Mouse (Mus musculus): ENCODE measurements around the gene Nrl. TPM values are rescaled to one million over a fixed set of nuclear protein-coding genes. Genes with fewer than 3 reads are reported as not detected.

Nrl gene
- polyA plus RNA-seq (2012; rRNA removed): 0.56 and 0.69 TPM in 2 replicates

DNA sequence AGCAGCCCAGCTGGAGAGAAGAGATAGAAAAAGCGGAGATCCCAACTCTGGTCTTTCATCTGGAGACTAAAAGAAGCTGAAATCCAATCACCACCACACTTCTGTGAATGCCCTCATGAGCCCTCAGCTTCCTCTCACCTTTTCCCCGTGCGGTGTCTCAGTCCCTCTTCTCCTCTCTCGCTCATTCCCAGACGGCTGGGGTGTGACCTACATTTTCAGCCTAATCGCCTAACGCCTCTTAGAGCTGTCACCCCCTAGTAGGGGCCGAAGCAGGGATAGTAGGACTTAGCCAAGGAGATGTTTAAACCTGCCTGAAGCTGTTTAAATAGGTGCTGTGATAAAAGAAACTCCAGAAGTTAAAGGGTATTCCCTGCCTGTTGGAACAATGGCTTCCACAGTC lies at the start of gene Nrl:
TSS of gene Nrl (minus strand) at position 197 of the 400 bp plus-strand sequence.
- no peak for DNase-seq (ENCODE audit: low read depth)
- TF ChIP-seq POLR2A (IDR thresholded peaks at IDR 0.05; ENCODE audit: borderline replicate concordance, extremely low read depth, insufficient read depth, insufficient read length, poor library complexity, severe bottlenecking) (no peak), CTCF (IDR thresholded peaks at IDR 0.05; ENCODE audit: borderline replicate concordance, extremely low read depth, insufficient read depth, insufficient read length) (no peak)

DNA sequence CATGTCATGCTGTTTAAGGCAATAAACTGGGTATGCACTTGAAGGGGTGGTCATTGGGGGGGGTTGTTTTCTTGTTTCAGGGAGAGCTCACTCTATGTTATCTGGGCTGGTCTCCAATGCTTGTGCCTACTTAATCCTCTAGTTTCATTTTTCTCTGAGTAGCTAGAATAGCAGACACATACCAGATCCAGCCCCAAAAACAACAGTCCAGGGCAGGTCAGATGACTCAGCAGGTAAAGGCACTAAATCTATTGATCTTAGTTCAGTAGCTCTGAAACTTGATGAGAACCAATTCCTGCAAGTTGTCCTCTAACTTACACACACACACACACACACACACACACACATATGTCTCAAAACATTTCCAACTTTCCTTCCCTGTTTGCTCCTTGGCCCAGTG lies 47.0 kb upstream of the Nrl start:
- TF ChIP-seq CTCF (IDR thresholded peaks at IDR 0.05; ENCODE audit: borderline replicate concordance, extremely low read depth, insufficient read depth, insufficient read length): no peak
- no peak for TF ChIP-seq POLR2A (IDR thresholded peaks at IDR 0.05; ENCODE audit: borderline replicate concordance, extremely low read depth, insufficient read depth, insufficient read length, poor library complexity, severe bottlenecking)
- no peak for DNase-seq (ENCODE audit: low read depth)

DNA sequence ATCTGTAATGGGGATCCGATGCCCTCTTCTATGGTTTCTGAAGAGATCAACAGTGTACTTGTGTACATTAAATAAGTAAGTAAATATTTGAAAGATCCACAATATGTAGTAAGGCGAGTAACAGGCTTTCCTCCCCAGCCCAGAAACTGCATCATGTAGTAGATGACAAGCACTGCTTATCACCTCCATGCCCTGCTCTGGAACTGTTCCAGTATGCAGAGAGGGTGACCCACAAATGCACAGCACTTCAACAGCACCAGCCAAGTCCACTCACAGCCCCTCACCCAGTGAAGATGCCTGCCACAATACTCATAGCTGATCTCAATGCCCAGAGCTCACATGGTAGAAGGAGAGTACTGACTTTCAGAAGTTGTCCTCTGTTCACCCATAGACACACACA lies 45.8 kb upstream of the Nrl start:
- TF ChIP-seq POLR2A (IDR thresholded peaks at IDR 0.05; ENCODE audit: borderline replicate concordance, extremely low read depth, insufficient read depth, insufficient read length, poor library complexity, severe bottlenecking) (no peak), CTCF (IDR thresholded peaks at IDR 0.05; ENCODE audit: borderline replicate concordance, extremely low read depth, insufficient read depth, insufficient read length) (no peak)
- no peak for DNase-seq (ENCODE audit: low read depth)

DNA sequence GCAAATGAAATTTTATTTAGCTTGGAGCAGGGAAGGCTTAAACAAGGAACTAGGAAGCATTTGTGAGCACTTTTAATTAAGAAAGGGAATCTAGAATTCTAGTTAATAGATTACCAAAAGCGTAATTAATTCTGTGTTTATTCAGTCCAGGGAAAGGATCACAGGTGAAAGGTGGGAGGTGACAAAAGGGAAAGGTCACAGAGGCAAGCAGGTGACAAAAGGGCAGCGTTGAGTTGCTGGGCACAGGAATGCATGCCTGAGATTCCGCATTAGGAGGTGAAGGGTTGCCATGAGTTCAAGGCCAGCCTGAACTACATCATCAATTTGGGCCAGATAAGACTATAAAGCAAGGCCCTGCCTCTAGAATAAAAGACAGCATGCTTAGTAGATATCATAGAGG lies 42.7 kb upstream of the Nrl start:
- DNase-seq (ENCODE audit: low read depth): no peak
- TF ChIP-seq CTCF (IDR thresholded peaks at IDR 0.05; ENCODE audit: borderline replicate concordance, extremely low read depth, insufficient read depth, insufficient read length) (no peak), POLR2A (IDR thresholded peaks at IDR 0.05; ENCODE audit: borderline replicate concordance, extremely low read depth, insufficient read depth, insufficient read length, poor library complexity, severe bottlenecking) (no peak)

DNA sequence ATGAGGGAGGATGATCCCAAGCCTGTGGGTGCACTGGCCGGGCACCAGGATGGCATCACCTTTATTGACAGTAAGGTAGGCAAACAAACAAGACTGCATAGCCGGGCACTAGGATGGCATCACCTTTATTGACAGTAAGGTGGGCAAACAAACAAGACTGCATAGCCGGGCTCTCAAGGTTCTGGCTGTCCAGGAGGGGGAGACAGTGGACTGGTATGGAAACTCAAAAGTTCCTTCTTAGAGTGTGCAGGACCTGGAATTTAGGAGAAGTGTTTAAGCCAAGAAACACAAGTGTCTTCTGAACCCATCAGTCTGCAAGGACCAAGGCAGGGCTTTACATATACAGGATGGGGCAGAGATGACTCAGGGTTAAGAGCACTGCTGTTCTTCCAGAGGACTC lies 41.0 kb upstream of the Nrl start:
- no peak for TF ChIP-seq POLR2A (IDR thresholded peaks at IDR 0.05; ENCODE audit: borderline replicate concordance, extremely low read depth, insufficient read depth, insufficient read length, poor library complexity, severe bottlenecking)
- no peak; the same call in 1 of the 2 replicates for TF ChIP-seq CTCF (IDR thresholded peaks at IDR 0.05; ENCODE audit: borderline replicate concordance, extremely low read depth, insufficient read depth, insufficient read length)
- DNase-seq (ENCODE audit: low read depth): no peak

DNA sequence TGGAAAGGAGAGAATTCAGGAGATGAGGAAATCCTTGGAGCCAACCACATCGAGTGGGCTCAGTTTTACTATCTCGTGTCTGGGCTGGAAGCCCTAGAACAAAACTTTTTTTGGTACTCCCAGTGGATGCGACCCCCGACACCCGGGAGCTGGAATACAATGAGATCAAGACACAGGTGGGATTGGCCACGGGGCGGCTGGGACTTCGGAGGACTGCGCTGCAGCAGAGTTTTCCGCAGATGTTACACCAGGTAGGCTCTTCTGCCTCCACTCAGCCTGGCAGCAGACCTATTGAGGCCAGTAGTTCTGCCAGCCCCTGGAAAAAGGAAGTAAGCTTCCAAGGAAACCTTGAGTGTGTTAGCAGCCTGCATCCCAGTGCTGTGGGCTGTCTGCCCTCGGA lies 38.5 kb upstream of the Nrl start:
- TF ChIP-seq CTCF (IDR thresholded peaks at IDR 0.05; ENCODE audit: borderline replicate concordance, extremely low read depth, insufficient read depth, insufficient read length) (no peak), POLR2A (IDR thresholded peaks at IDR 0.05; ENCODE audit: borderline replicate concordance, extremely low read depth, insufficient read depth, insufficient read length, poor library complexity, severe bottlenecking) (no peak)

DNA sequence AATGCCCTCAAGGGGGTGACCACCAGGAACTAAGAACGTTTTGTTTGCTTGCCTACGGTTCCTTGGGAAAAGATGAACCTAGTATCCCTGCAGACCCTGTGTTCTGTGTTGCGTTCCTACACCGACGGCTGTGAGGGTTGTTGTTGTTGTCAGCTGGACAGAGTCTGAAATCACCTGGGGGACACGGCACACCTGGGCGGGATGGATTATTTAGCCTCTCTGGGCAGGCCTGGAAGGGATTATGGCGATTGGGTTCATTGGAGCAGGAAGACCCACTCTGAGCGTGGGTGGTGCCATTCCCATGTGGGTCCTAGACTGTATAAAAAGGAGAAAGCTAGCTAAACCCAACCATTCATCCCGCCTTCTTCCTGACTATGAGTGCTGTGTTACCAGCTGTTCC lies 37.1 kb upstream of the Nrl start:
- DNase-seq (ENCODE audit: low read depth): no peak
- TF ChIP-seq CTCF (IDR thresholded peaks at IDR 0.05; ENCODE audit: borderline replicate concordance, extremely low read depth, insufficient read depth, insufficient read length): no peak
- TF ChIP-seq POLR2A (IDR thresholded peaks at IDR 0.05; ENCODE audit: borderline replicate concordance, extremely low read depth, insufficient read depth, insufficient read length, poor library complexity, severe bottlenecking): no peak

More for the DNA sequence above, 38.5 kb upstream of the Nrl start:
- DNase-seq (ENCODE audit: low read depth): no peak

DNA sequence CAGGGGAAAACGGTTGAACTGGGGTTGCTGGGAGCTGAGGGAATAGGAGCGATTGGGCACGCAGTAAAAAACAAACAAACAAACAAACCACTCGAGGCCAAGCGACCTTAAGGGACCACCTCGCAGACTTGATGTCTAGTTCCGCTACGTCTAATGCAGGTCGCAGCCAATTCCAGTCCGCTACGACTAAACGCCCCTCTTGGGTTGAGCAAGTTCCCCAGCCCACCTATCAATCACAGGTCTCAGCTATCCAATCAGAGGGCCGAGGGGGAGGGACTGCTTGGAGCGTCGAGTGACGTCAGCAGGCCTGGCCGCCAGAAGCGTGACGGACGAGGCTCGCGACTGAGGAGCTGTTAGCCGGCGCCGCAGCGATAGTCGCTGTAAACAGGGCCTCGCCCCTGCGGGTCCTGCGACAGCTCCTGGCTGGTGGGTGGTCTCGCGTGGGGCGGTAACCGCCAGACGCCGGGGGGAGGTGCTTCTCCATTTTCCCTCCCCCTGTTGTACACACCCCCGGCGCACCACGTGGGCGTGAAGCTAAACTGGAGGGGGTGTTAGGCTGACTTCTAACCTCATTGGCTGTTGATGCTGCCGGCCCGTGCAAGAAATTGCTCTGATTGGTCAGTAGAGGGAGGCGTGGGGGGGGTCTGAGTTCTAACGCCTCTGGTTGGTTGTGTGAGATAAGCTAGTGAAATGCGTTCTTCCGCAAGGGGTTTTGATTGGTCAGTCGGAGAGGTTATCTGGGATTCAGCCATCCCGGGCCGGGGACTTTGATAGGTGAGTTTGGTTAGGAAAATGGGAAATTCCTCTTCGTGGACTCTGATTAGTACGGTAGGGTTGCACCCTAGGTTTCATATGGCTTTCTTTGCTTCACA lies 35.7 kb upstream of the Nrl start, which contains the start of gene A730061H03Rik:
TSS of gene A730061H03Rik (minus strand) at position 205 of the 872 bp plus-strand sequence.
- peak; percentile 100 for DNase-seq (ENCODE audit: low read depth)
- TF ChIP-seq POLR2A (IDR thresholded peaks at IDR 0.05; ENCODE audit: borderline replicate concordance, extremely low read depth, insufficient read depth, insufficient read length, poor library complexity, severe bottlenecking): peak; percentile 55; the same call in 1 of the 2 replicates
- TF ChIP-seq CTCF (IDR thresholded peaks at IDR 0.05; ENCODE audit: borderline replicate concordance, extremely low read depth, insufficient read depth, insufficient read length): no peak

DNA sequence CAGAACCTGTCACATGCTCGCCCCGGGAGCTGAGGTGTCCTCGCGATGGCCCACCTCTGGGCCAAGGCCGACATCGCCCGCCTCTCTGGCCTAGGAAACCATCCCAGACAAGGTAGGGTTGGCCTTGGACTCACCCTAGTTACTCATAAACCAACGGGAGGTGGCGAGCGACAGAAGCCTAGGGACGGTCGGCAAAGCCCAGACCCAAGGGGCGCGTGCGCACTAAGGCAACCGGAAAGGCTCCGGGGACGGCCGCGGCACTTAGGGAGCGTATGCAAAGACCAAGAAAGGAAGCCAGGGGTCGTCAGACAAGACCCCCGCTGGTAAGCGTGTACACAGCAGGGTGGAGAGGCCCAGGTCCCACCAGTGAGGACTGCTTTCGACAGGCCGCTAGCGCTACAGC lies 35.0 kb upstream of the Nrl start, which contains the start of gene Dcaf11:
TSS of gene Dcaf11 (plus strand) at position 208 of the 403 bp plus-strand sequence.
- peak; percentile 97 for DNase-seq (ENCODE audit: low read depth)
- 0 out of 2 replicates have a peak, but pooled peaks have one; percentile 0 for TF ChIP-seq CTCF (IDR thresholded peaks at IDR 0.05; ENCODE audit: borderline replicate concordance, extremely low read depth, insufficient read depth, insufficient read length)
- TF ChIP-seq POLR2A (IDR thresholded peaks at IDR 0.05; ENCODE audit: borderline replicate concordance, extremely low read depth, insufficient read depth, insufficient read length, poor library complexity, severe bottlenecking): peak; percentile 39; the same call in 1 of the 2 replicates

DNA sequence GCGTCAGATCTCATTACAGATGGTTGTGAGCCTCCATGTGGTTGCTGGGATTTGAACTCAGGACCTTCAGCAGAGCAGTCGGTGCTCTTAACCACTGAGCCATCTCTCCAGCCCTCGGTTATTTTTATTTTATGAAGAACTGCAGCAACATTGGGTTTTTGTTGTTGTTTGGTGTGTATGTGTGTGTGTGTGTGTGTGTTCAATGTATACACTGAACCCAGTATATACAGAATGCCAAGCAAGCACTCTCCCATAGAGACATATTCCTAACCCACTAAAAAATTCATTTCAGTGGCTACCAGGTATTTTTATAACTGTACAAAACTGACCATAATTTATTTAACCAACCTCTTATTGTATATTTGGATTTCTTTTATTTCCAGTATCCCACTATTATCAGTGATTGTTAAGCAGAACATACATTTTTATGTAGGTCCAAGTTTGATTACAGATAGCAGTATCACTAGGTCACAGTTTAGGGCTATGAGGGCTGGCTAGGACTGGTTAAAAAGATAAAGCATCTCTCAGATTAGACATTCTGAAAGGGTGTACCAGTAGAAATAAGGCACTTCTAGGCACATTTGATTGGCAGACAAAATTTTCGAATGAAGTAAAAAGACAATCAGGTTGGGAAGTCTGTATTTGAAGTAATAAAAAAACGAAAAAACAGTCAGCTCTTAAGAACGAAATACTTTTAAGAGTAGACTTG lies 34.1 kb upstream of the Nrl start:
- TF ChIP-seq CTCF (IDR thresholded peaks at IDR 0.05; ENCODE audit: borderline replicate concordance, extremely low read depth, insufficient read depth, insufficient read length) (no peak), POLR2A (IDR thresholded peaks at IDR 0.05; ENCODE audit: borderline replicate concordance, extremely low read depth, insufficient read depth, insufficient read length, poor library complexity, severe bottlenecking) (no peak)
- DNase-seq (ENCODE audit: low read depth): no peak

DNA sequence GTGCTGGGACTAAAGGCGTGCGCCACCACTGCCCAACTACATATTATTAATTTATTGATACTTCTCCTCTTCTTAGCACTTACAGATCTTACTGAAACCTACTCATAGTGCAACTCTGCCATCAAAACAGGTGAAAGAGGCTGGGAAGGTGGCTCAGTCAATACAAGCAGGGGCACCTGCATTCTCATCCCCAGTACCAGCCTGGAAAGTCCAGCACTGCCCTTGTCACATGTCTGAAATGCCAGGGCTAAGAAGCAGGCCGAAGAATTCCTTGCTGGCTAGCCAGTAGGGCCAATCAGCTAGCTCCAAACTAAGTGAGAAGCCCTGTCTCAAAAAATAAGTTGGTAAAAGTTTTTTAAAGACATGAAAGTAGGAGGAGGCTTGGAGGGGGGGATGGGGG lies 32.8 kb upstream of the Nrl start:
- no peak for DNase-seq (ENCODE audit: low read depth)
- no peak for TF ChIP-seq CTCF (IDR thresholded peaks at IDR 0.05; ENCODE audit: borderline replicate concordance, extremely low read depth, insufficient read depth, insufficient read length)
- TF ChIP-seq POLR2A (IDR thresholded peaks at IDR 0.05; ENCODE audit: borderline replicate concordance, extremely low read depth, insufficient read depth, insufficient read length, poor library complexity, severe bottlenecking): no peak

Measured in brain, embryonic 14.5 days (tissue).